Mouse (Mus musculus) frontal cortex, postnatal 14 days (tissue): Measurements from ENCODE around the gene Slc25a48.

ENCODE experiments used
- DNase-seq, 2 experiments: peaks; one replicate each; pipeline ENCODE4 v3.0.0; 2022; ENCODE audit warnings: low spot score in 2 of 2

Slc25a48 gene

DNA sequence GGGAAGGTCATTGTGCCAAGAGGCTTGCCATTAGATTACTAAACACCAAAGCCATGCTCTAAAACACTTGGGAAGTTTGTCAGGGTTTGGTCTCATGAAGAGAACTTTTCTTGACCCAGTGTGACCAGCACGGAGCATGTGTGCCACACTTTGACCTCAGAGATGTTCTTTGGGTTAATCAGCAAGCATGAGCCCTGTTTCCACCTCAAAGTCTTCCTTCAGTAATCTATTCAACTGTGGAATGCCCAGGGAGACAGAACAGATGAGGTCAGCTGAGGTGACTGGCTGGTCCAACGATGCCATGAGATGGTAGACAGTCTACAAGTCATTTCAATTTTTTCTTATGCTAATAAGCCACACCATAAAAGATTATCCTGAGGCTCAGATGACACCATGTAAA is 71.6 kb downstream of the Slc25a48 start:
- no peak for DNase-seq

DNA sequence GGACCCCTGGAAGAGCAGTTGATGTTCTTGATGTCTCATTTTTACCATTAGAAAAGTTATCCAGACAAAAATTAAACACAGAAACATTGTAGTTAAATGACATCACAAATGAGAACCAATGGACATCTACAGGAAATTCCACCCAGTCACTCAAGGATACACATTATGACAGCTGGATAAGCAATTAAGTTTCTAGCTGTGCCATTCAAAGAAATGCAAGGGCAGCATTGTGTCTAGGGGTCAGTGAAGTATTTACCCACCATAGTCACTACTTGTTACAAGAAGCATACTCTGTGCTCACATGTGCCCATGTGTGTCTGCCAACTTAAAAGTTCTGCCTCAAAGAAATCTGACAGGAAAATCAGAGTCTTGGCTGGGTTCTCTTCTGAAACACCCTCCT is 75.4 kb downstream of the Slc25a48 start:
- DNase-seq, result no peak

DNA sequence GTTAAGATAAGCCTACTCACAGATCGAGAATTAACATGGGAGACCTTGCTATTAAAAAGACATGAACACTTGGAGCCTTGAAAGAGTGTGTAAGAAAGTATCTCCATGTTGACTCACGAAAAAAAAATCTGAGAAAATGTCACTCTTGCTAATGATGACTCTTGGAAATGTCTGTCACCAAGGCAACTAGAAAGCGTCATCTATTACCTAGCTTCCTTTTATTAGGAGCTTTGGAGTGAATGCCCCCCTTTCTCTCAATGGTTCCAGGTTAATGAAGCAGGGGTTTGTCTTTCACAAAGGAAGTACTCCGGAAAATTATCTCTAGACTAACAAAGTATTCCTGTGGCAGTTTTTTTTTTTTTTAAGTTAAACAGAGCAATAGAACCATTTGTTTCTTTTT is 78.2 kb downstream of the Slc25a48 start:
- DNase-seq, result no peak

DNA sequence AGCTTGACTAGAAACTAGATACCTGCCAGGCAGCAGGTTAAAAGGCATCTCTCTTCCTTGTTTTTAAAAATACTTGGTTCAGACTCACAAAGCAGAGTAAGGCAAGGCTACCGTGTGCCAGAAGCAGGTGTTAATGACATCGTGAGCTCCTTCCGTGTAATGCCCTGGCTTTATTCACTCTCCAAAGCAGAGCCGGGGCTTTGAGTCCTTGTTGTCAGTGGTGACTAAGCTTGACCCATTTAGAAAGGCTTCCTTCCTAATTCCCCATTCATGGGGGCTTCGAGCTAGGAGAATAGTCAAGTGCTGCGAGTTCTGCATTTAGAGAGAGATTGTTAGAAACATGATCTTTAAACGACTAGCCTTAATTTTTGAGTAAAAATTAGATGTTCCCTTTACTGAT is 78.7 kb downstream of the Slc25a48 start:
- DNase-seq, result no peak

DNA sequence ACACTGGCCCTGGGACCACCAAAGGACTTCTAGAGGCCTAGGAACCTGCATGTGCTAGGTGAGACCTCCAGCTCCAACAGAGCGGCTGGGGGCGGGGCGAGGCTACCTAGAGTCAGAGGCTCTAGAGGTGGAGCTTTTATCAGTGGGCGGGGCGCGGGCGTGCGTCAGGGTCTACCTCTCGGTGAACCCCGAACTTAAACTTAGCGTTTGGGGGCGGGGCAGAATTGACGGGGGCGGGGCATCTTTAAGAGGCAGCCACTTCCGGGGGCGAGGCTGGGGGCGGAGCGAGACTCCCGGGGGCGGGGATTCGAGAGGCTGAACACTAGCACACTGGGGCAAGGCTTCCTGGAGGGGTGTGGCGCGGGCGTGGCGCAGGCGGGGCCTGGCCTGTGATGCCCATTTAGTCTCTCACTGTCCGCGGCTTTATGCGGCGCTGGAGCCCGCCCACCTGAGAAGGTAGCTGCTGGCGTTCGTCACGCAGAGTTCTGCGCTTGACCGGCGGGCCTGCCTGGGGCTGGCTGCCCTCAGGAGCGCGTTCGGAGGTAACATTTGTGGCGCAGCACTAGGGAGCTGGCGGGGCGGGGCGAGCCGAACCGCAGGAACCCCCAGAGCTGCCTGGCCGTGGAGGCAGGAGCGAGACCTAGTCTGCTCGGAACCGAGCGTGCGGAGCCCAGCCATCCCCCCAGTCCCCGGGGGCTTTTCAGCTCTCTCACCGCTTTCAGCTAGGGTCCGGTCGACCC is 84.1 kb downstream of the Slc25a48 start, which contains the start of gene Fbxl21:
Fbxl21 (plus strand) TSS at position 392 of the 740 bp plus-strand sequence.
- DNase-seq, result peak; percentile 78 to 83

DNA sequence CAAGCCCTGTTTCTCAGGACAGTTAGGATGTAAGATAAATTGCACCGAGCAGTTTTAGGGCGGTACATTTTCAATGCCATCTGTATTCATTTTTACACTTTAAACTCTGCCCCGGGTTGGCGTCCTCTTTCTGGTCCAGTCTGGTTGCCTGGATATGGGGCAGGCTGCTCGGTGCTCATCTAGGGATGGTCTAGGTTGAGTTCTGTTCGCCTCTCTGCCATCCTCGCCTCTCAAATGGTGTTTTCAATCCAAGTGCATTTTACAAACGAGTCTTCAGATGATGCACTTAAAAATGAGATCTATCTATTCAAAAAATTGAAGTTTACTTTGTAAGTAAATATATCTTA is 84.6 kb downstream of the Slc25a48 start:
- DNase-seq, result no peak
